Mouse (Mus musculus) 3134 (cell line): ENCODE data around the gene Myo7a.

Experiments
- DNase-seq: peaks from one replicate; pipeline ENCODE4 v3.0.0-alpha.2; 2011; ENCODE audit warnings: low spot score; ENCODE audit not compliant: insufficient read length; ENCODE audit errors: extremely low read depth

Gene Myo7a

DNA sequence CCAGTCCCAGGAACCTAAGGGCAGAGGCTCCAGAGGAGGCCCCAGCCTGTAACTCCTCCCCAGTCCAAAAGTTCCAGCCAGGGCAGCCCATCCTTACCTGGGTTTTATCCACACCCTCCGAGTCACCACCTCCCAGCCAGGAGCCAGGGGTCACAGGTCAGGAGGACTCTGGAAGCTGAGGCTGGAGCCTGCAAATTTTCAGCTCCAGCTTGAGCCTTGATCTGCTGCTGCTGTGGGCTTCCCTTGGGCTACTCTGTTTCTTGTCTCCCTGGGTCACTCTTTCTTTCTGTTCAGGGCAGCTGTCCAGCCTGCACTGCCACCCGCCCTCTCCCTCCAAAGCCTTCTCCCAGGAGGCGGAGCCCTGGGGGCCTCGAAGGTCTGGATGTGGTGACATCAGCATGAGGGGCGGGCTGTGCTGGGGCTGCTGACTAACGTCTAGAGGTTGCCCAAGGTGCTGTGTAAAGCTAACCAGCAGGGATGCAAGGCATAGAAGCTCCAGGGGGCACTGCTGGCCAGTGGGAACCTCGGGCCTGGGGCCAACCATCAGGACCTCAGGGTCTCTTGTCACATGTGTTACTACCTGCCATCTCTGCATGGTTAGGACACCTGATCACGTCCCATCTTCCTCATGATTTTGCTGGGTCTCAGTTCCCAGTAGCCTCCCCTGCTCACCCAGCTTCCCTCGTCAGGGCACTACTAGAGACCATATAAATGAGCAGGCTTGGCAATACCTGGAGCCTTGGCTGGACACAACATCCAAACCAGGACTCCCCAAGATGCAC, at the start of gene Myo7a:
Myo7a (minus strand) TSS at position 346 of the 782 bp plus-strand sequence.
- peak; percentile 85 for DNase-seq

DNA sequence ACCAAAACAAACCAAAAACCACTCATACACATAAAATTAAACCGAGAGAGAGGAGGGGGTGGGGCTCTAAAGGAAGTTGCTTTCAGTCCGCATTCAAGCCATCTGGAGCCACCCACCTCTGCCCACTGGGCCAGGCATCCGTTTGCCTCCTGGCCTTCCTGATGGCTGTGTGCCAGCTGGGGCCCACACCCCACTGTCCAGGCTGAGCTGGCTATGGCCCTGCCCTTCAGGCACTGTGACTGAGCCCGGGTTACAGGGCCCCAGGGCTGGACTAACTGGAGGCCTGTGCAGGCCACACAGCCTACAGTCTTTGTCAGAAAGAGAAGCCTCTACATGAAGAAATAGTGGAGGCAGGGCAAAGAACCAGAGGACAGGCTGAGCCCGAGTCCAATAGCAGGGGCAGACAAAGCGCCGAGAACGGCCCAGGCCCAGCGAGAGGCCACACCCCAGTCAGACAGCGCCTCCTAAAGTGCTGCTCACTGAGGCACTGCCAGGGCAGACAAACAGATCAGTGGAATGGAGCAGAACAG, 45.7 kb upstream of the Myo7a start:
- peak; percentile 89 for DNase-seq

DNA sequence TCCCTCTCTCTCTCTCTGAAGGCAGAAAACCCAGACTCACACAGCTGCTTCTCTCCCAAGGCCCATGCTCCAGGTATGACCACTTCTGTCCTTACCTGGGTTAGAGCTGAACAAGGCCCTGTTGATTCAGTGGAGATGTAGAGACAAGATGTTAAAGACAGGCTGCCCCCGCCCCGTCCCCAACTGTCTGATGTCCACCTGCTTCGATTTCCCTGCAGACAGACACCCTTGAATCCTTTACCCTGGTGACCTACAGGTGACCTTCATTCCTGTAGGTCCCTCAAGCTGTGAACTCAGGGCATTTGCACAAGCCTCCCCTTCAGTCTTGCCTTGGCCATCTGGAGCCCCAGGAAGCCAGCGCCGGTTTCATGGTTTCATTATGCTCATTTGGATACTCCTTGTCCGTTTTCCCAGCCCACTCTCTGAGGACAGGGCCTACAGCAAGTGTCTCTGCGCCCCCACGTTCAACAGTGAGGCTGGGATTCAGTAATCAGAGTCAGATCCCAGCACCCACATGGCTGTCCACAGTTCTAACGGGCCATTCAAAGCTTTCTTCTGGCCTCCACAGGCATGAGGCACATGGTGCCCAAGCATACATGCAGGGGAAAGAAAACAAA, 45.2 kb upstream of the Myo7a start:
- DNase-seq = peak; percentile 27

DNA sequence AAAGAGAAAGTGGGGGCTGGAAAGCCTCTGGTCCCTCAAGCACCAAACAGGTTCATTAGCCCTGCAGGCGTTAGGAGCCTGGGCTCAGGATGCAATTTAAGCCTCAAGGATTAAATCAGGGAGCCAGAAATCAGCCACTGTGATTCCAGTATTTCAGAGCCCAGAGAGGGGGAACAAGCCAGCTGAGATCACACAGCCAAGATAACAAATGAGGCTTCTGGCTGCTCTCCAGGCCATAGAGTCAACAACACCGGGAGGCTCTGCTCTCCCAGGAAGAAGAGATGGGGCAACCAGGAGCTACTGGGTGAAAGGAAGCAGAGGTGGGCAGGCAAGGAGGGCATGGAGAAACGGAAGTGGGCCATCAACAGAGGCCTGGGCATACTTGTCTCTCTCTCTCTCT, 44.4 kb upstream of the Myo7a start:
- DNase-seq = peak; percentile 31

DNA sequence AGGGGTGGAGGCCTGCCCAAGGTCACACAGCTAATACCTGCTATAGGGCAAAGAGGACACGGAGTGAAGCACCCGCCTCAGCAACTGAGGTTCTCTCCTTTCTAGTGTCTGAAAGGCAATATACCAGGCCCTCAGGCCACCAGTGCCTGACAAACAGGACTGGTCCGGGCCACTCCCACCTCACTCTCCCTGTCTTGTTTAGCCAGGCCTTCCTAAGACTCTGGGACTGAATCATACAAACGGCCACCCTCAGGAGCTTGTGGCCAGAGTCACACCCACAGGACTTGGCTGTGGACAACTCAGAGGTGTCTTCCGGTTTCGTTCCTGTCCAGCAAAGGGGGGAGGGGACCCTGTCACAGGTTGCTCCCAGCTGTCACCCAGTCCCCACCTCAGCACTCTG, 42.9 kb upstream of the Myo7a start:
- peak; percentile 59 for DNase-seq

DNA sequence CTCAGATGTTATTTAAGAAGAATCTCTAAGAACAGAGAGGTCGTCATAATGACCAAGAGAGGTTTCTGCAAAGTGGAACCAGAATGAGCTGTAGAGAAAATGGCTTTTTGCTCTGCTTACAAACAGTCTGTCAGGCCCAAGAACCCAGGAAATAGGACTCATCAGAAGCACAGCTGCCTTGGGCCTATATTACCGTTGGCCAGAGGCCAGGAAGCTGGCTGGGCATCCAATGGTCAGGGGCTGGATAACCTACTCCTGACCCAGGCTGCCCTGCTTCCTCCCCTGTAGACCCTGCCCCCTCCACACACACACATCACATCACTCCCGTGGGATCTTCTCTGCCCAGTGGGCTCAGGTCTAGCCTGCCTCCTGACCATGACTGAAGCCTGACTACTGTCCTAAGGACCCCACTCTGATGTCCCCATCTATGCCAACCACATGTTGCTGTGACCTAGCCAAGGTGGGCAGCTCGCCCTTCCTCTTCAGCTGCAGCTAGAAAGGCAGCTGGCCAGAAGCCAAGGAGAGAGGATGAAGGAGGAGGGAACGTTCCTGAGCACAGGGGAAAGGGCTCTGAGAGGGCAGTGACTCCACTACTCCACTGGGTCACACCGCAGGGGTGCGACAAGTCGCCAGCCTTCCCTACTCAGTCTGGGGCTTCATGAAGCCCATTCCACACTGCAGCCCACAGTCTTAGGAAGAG, 40.9 kb upstream of the Myo7a start:
- peak; percentile 22 for DNase-seq

DNA sequence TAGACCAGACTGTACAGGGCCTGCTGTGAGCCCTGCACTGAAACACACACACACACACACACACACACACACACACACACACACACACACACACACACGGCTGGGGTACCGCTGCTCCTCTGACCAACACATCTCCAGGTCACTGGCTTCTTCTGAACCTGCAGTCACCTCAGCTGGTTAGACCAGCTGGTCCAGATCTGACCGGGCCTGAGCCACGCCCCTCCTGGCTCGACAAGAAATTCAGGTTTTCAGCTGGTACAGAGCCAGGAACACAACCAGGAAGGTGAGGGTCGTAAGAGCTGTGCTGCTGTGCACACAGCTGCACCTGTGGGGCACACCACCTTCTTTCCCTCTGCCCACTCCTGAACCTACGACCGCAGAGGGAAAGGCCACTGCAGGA, 39.2 kb upstream of the Myo7a start:
- DNase-seq = no peak

DNA sequence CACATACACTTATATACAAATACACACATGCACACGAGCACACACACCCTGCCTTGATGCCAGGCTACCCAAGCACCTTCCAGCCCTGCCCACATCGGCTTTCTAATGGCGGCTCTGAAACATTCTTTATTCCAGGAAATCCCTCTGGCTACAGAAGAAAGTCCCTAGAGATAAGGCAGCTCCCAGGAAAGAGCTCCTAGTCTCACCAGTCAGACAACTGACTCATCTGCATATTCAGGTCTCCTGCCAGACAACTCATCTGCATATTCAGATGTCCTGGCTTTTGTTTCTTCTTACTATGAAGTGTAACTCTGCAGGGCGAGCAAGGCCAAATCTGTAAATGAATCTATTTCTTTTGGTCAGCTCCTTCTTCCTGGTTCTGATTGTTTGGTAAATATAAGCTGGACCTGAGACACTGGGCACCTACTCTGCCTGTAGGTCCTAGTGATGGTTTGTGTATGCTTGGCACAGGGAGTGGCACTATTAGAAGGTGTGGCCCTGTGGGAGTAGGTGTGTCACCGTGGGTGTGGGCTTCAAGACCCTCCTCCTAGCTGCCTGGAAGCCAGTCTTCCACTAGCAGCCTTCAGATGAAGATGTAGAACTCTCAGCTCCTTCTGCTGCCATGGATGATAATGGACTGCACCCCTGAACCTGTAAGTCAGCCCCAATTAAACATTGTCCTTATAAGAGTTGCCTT, 38.5 kb upstream of the Myo7a start:
- no peak for DNase-seq

DNA sequence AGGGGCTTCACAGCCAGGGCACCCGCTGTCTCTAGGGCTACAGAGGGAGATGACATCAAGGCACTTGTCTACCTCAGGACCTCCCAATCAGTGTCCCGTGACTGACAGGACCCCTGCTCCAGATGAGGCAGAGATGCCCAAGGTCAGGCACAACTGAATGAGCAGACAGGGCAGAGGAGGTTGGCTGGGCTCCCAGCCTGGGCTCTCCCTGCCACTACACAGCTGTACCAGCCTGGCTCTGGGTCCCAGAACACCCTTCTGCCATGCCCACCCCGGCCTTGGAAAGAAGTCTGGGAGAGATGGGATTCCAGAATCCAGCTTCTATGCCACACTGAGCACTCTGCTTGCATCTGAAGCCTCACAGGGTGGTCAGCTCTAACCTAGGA, 36.9 kb upstream of the Myo7a start:
- DNase-seq = no peak

DNA sequence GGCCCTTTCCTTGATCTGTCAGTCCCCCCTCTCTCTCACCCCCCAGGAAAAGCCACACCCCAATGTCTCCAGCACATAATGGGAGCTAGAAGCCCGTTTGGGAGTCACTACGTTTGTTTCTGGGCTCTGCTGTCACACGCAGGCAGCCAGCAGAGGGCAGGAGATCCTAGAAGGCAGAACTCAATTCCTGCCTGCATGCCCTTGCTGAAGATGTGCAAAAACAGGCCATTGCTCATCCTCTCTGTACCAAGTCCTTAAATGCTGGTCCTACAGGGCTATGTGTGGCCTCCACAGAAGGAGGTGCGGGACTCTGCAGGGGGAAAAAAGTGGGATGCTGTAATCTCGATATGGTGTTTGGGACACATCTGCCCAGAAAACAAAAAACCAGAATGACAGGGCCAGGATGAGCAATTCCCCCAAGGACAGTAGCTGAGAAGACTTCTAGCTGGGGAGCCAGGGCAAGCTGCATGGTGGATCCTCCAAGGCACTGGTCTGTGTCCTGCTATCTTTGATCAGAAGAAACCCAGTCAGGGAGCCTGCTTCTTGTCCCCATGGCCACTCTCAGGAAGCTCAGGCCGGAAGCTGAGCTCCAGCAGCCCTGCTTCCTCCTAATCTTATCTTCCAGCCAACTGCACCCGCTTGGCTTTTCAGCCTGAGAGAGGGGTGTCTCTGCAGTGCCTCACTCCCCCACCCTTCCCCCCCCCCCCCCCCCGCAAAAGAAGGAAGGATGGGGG, 36.4 kb upstream of the Myo7a start:
- no peak for DNase-seq

DNA sequence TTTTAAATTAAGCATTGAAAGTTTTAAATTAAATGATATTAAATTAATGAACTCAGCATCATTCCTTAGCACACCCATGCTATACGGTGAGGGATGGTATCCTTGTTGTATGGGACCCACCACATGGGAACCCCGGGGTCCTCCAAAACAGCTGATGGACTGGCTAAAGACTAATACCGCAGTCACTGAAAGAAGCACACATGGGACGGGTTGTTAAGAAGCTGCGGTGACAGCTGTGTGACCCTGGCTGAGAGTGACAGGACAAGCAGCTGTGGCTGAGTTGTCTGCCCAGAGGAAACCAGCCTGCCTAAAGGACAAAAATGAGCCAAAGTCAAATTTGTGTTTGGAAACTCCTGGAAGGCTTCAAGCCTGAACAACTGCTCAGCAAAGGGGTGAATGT, 34.6 kb upstream of the Myo7a start:
- DNase-seq = no peak

DNA sequence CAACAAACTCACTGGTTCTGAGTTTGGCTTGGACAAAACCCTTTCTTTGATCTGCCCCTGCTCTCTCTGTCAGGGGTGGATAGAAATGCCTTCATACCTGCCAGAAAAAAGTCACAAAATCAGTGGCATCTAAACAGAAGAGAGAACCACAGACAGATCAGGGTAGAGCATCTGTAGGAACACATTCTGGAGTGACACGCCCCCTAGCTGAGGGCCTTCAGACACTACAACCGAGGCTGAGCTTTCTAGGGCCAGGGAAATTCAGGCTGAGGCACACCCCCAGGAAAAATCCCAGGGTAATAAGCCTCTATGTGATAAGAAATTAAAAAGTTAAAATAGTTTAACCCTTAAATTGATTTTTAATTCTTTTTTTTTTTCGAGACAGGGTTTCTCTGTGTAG, 34.0 kb upstream of the Myo7a start:
- DNase-seq = no peak

DNA sequence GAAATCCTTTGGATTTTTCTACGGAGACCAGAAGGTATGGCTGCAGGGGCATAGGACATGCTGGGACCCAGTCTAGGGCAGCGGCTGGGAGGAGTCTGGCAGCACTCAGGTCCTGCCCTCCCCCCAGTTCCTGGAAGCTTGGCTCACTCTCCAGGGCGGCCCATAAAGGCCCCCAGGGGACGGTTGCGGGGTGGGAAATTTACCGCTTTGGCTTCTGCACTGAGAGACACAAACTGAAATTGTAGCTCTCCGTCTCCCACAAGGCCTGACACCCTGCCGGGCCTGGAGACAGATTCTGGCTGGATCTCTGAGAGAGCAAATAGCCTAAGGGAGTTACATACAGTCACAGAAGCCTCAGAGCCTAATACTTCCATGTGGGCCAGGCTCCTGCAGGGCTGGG, 33.1 kb upstream of the Myo7a start:
- no peak for DNase-seq

DNA sequence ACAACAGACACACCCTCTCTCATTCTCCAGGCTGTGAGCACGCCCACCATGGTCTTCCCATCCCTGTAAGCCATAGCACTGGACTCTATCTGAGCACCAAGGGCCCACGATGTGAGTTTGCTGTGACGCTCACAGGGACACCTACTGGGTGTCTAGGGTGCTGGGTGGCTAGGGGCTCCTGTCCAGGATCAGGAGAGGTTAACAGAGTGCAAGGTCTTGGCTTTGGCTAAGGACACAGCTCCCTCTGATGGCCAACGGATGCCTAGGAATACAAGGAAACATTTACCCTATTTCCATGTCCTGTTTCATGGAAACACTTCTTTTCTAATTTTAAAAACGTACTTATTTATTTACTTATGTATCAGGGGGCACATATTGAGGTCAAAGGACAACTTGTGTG, 31.2 kb upstream of the Myo7a start:
- no peak for DNase-seq

DNA sequence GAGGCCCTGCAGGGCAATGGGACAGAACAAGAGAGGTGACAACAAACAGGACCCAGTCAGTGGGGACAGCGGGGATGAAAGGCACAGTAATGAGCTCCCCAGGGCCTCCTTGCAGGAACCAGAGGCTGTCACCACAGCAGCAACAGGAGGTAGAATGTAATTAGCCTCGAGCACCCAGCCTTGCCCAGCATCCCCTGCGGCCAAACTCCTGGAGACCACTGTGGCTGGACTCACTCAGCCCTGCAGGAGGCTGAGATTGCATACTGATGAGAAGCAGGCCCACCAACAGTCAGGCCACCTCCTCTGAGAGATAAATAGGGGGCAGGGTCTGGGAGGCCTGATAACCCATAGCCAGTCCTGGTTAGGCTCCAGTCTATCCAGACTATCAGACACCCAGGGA, 30.5 kb upstream of the Myo7a start:
- no peak for DNase-seq

DNA sequence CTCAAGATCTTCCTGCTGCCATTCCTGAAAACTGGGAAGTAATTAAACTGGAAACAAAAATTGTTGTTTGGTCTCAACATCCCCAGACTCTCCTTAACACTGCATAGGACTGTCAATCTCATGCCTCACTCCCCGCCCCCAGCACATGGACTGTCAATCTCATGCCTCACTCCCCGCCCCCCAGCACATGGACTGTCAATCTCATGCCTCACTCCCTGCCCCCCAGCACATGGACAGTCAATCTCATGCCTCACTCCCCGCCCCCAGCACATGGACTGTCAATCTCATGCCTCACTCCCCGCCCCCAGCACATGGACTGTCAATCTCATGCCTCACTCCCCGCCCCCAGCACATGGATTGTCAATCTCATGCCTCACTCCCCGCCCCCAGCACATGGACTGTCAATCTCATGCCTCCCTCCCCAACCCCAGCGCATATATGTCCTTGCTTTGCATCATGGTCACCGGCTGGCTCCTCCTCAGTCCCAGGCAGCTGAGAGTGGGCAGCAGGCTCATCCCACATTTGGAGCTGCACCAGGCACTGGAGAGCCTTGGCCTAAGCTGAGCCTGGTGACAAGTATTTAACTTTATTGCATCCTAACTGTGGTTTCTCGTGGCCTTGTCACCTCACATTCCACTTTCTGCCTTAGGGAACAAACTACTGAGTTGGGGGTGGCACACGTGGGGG, 29.5 kb upstream of the Myo7a start:
- DNase-seq = no peak

DNA sequence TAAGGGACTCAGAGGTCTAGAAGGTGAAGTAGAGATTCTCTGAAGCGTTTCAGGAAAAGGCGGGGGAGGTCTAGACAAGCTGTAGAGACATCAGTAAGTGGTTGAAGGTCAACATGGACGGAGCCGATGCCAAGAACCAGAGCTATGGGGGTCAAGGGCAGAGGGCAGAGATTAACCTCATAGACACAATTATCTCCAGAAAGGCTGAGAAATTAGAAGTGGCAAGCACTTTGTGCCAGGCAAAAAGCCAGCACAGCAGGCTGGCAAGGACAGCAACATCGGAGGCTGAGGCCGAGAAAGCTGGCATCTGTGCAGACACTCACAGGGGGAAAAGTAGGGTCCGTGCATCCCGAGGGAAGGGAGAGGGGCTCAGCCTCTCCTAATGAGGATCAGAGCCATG, 28.4 kb upstream of the Myo7a start:
- DNase-seq = no peak

DNA sequence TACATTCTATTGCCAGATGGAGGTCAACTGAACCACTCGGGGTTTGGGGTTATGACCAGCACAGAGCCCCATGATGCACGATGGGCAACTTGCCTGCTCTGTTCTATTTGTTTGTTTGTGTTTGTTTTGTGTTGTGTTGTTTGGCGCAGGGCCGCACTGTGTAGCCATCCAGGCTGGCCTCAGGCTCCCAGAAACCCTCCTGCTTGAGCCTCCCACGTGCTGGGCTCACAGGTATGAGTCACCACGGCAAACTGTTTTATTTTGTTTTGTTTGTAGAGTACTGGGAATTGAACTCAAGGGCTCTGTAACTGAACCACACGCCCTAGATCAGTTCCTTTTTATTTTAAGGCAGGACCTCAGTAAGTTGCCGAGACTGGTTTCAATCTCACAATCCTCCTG, 27.1 kb upstream of the Myo7a start:
- DNase-seq = no peak

DNA sequence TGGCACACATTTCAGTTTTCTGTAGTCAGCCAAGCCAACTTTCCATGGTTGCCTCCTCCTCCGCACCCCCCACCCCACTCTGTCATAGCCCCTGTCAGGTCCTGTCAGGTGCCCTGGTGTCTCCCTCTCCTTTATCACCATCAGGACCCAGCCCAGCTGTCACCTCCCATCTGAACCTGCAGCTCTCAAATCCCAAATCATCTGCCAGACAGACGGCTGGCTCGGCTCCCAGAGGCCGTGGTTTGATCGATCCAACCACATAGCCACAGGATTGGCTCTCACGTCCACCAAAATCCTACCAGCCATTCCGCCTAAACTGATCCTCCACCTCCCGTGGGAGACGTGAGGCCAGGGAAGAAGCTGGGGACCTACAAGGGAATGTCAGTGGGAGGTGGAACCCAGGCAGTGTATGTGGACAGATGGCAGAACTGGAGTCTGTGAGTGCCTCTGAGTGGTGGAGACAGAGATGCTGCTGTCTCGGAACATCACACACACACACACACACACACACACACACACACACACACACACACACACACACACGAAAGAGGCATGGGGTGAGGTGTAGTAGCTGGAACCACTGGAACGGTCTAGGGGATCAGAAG, 26.6 kb upstream of the Myo7a start:
- DNase-seq = peak; percentile 59
